Mouse (Mus musculus): ENCODE results near the gene Slc12a8. TPM values are rescaled to one million over a fixed set of nuclear protein-coding genes. Genes with fewer than 3 reads are reported as not detected.

Gene Slc12a8
- polyA plus RNA-seq, 1 experiment from 2014 or later = 0.89 TPM

- Histone ChIP-seq H3K9ac (ENCODE audit: low read depth, low read length) (no peak overlapping the region), H3K4me3 (replicated peaks; ENCODE audit: low read depth, low read length) (no peak overlapping the region), H3K4me2 (ENCODE audit: low read length) (no peak overlapping the region), H3K4me1 (replicated peaks; ENCODE audit: insufficient read depth, low read length) (no peaks in the 10 kb centered on the region), H3K27ac (no peak overlapping the region), H3K27me3 (ENCODE audit: insufficient read depth, low read length) (no peaks in the 10 kb centered on the region), H3K9me3 (replicated peaks; ENCODE audit: low read length) (no peaks in the 10 kb centered on the region), H3K36me3 (ENCODE audit: insufficient read depth, low read length) (no peaks in the 10 kb centered on the region)
- ATAC-seq (replicated peaks; ENCODE audit: low FRiP score, low read depth) = peak; percentile 52; the same call in 1 of the 2 replicates
- peak; percentile 78 for DNase-seq (ENCODE audit: low spot score)
- TF ChIP-seq CTCF (IDR thresholded peaks at IDR 0.05; ENCODE audit: low read depth) = no peak
- WGBS = 51% methylated on average over 5 of the region's 5 CpGs
Observed at GRCm38 (mm10) chr16:33660125-33660524, 143.0 kb downstream of the Slc12a8 start.

- no peak for DNase-seq (ENCODE audit: low spot score)
- H3K4me3 ChIP-seq (replicated peaks; ENCODE audit: low read depth, low read length) = no peak overlapping the region
- no peaks in the 10 kb centered on the region for H3K36me3 ChIP-seq (ENCODE audit: insufficient read depth, low read length)
- H3K4me2 ChIP-seq (ENCODE audit: low read length) = no peak overlapping the region
- no peak overlapping the region for H3K9ac ChIP-seq (ENCODE audit: low read depth, low read length)
- H3K27ac ChIP-seq = no peak overlapping the region
- no peaks in the 10 kb centered on the region for H3K27me3 ChIP-seq (ENCODE audit: insufficient read depth, low read length)
- H3K4me1 ChIP-seq (replicated peaks; ENCODE audit: insufficient read depth, low read length) = no peaks in the 10 kb centered on the region
- no peak for ATAC-seq (replicated peaks; ENCODE audit: low FRiP score, low read depth)
- TF ChIP-seq CTCF (IDR thresholded peaks at IDR 0.05; ENCODE audit: low read depth) = no peak
- 97% methylated on average over 10 of the region's 10 CpGs for WGBS
- H3K9me3 ChIP-seq (replicated peaks; ENCODE audit: low read length) = no peaks in the 10 kb centered on the region
Observed at GRCm38 (mm10) chr16:33662841-33663240, 145.7 kb downstream of the Slc12a8 start.

- no peak overlapping the region for H3K9ac ChIP-seq (ENCODE audit: low read depth, low read length)
- TF ChIP-seq CTCF (IDR thresholded peaks at IDR 0.05; ENCODE audit: low read depth) = no peak
- 77% methylated on average over 6 of the region's 6 CpGs for WGBS
Observed at GRCm38 (mm10) chr16:33666226-33666625, 149.1 kb downstream of the Slc12a8 start.

GRCm38 (mm10) chr16:33666985-33667538, 149.9 kb downstream of the Slc12a8 start:
- TF ChIP-seq CTCF (IDR thresholded peaks at IDR 0.05; ENCODE audit: low read depth) = no peak
- Histone ChIP-seq H3K9ac (ENCODE audit: low read depth, low read length) (no peak overlapping the region), H3K27me3 (ENCODE audit: insufficient read depth, low read length) (no peaks in the 10 kb centered on the region), H3K27ac (no peak overlapping the region), H3K9me3 (replicated peaks; ENCODE audit: low read length) (no peaks in the 10 kb centered on the region), H3K36me3 (ENCODE audit: insufficient read depth, low read length) (no peaks in the 10 kb centered on the region), H3K4me3 (replicated peaks; ENCODE audit: low read depth, low read length) (no peak overlapping the region), H3K4me1 (replicated peaks; ENCODE audit: insufficient read depth, low read length) (no peaks in the 10 kb centered on the region), H3K4me2 (ENCODE audit: low read length) (no peak overlapping the region)
- DNase-seq (ENCODE audit: low spot score) = no peak
- ATAC-seq (replicated peaks; ENCODE audit: low FRiP score, low read depth) = no peak
- WGBS = 96% methylated on average over 4 of the region's 4 CpGs

More at GRCm38 (mm10) chr16:33666226-33666625, 149.1 kb downstream of the Slc12a8 start:
- Histone ChIP-seq H3K27ac (no peak overlapping the region), H3K9me3 (replicated peaks; ENCODE audit: low read length) (no peaks in the 10 kb centered on the region), H3K27me3 (ENCODE audit: insufficient read depth, low read length) (no peaks in the 10 kb centered on the region), H3K4me1 (replicated peaks; ENCODE audit: insufficient read depth, low read length) (no peaks in the 10 kb centered on the region), H3K4me3 (replicated peaks; ENCODE audit: low read depth, low read length) (no peak overlapping the region), H3K4me2 (ENCODE audit: low read length) (no peak overlapping the region), H3K36me3 (ENCODE audit: insufficient read depth, low read length) (no peaks in the 10 kb centered on the region)
- DNase-seq (ENCODE audit: low spot score) (no peak), ATAC-seq (replicated peaks; ENCODE audit: low FRiP score, low read depth) (no peak)

- Histone ChIP-seq H3K36me3 (ENCODE audit: insufficient read depth, low read length) (no peaks in the 10 kb centered on the region), H3K4me1 (replicated peaks; ENCODE audit: insufficient read depth, low read length) (no peaks in the 10 kb centered on the region), H3K9me3 (replicated peaks; ENCODE audit: low read length) (no peaks in the 10 kb centered on the region), H3K9ac (ENCODE audit: low read depth, low read length) (no peak overlapping the region), H3K27me3 (ENCODE audit: insufficient read depth, low read length) (no peaks in the 10 kb centered on the region), H3K27ac (no peak overlapping the region), H3K4me2 (ENCODE audit: low read length) (no peak overlapping the region), H3K4me3 (replicated peaks; ENCODE audit: low read depth, low read length) (no peak overlapping the region)
- 86% methylated on average over 2 of the region's 2 CpGs for WGBS
- no peak for DNase-seq (ENCODE audit: low spot score)
- TF ChIP-seq CTCF (IDR thresholded peaks at IDR 0.05; ENCODE audit: low read depth) = no peak
- ATAC-seq (replicated peaks; ENCODE audit: low FRiP score, low read depth) = no peak
Observed at GRCm38 (mm10) chr16:33668448-33668847, 151.3 kb downstream of the Slc12a8 start.

- no peak for DNase-seq (ENCODE audit: low spot score)
- no peaks in the 10 kb centered on the region for H3K36me3 ChIP-seq (ENCODE audit: insufficient read depth, low read length)
- no peak for TF ChIP-seq CTCF (IDR thresholded peaks at IDR 0.05; ENCODE audit: low read depth)
- no peaks in the 10 kb centered on the region for H3K9me3 ChIP-seq (replicated peaks; ENCODE audit: low read length)
- ATAC-seq (replicated peaks; ENCODE audit: low FRiP score, low read depth) = no peak
- 83% methylated on average over 1 of the region's 1 CpGs for WGBS
- no peaks in the 10 kb centered on the region for H3K4me1 ChIP-seq (replicated peaks; ENCODE audit: insufficient read depth, low read length)
- H3K9ac ChIP-seq (ENCODE audit: low read depth, low read length) = no peak overlapping the region
- H3K4me2 ChIP-seq (ENCODE audit: low read length) = no peak overlapping the region
- H3K4me3 ChIP-seq (replicated peaks; ENCODE audit: low read depth, low read length) = no peak overlapping the region
- H3K27me3 ChIP-seq (ENCODE audit: insufficient read depth, low read length) = no peaks in the 10 kb centered on the region
- H3K27ac ChIP-seq = no peak overlapping the region
Observed at GRCm38 (mm10) chr16:33669072-33669471, 151.9 kb downstream of the Slc12a8 start.

GRCm38 (mm10) chr16:33670340-33670739, 153.2 kb downstream of the Slc12a8 start:
- DNase-seq (ENCODE audit: low spot score) (no peak), ATAC-seq (replicated peaks; ENCODE audit: low FRiP score, low read depth) (no peak)
- no peak overlapping the region for H3K9ac ChIP-seq (ENCODE audit: low read depth, low read length)
- H3K4me3 ChIP-seq (replicated peaks; ENCODE audit: low read depth, low read length) = no peak overlapping the region
- no peak overlapping the region for H3K4me2 ChIP-seq (ENCODE audit: low read length)
- no peaks in the 10 kb centered on the region for H3K27me3 ChIP-seq (ENCODE audit: insufficient read depth, low read length)
- TF ChIP-seq CTCF (IDR thresholded peaks at IDR 0.05; ENCODE audit: low read depth) = no peak
- no peak overlapping the region for H3K27ac ChIP-seq
- H3K9me3 ChIP-seq (replicated peaks; ENCODE audit: low read length) = no peaks in the 10 kb centered on the region
- no peaks in the 10 kb centered on the region for H3K4me1 ChIP-seq (replicated peaks; ENCODE audit: insufficient read depth, low read length)
- WGBS = 74% methylated on average over 3 of the region's 3 CpGs
- no peaks in the 10 kb centered on the region for H3K36me3 ChIP-seq (ENCODE audit: insufficient read depth, low read length)

Measured in kidney, postnatal 0 days (tissue).